In genomic region chr2:165878907-165879361, GRCm38 (mm10) we compare ENCODE assay signal across 7 mouse cellular contexts. TPM values are rescaled to one million over a fixed set of nuclear protein-coding genes. Genes with fewer than 3 reads are reported as not detected.
DNase-seq lines count a peak whose midpoint lies in the region; ATAC-seq lines count a peak whose summit lies in the region.

No protein-coding gene starts in this region.

- H3K9ac ChIP-seq in lung, embryonic 16.5 days (ENCODE audit: low read length) = peak overlapping the region; percentile 66
- peak overlapping the region; percentile 65 for H3K9ac ChIP-seq in forebrain, embryonic 14.5 days (ENCODE audit: low read length)
- 0 out of 2 replicates have a peak overlapping the region, but pooled peaks have one; percentile 31 for H3K9ac ChIP-seq in limb, embryonic 12.5 days (replicated peaks)
- H3K9ac ChIP-seq in stomach, embryonic 16.5 days (ENCODE audit: low read length) = peak overlapping the region; percentile 71

- peak overlapping the region; percentile 100 for H3K27ac ChIP-seq in lung, embryonic 16.5 days (ENCODE audit: low read length)
- peak overlapping the region; percentile 100 for H3K27ac ChIP-seq in forebrain, embryonic 14.5 days (ENCODE audit: low read depth, low read length)
- peak overlapping the region; percentile 100 for H3K27ac ChIP-seq in limb, embryonic 12.5 days
- H3K27ac ChIP-seq in stomach, embryonic 16.5 days (ENCODE audit: low read length) = peak overlapping the region; percentile 100

- H3K4me1 ChIP-seq in lung, embryonic 16.5 days (replicated peaks; ENCODE audit: control insufficient read depth, insufficient read depth, low read length) = peaks cover 94% of the 10 kb centered on the region
- H3K4me1 ChIP-seq in forebrain, embryonic 14.5 days (ENCODE audit: control insufficient read depth, insufficient read depth, low read length) = peaks cover 92% of the 10 kb centered on the region
- peaks cover 100% of the 10 kb centered on the region for H3K4me1 ChIP-seq in limb, embryonic 12.5 days (replicated peaks)
- peaks cover 90% of the 10 kb centered on the region for H3K4me1 ChIP-seq in stomach, embryonic 16.5 days (ENCODE audit: control insufficient read depth, insufficient read depth, low read length)

- no peak for ATAC-seq in lung, embryonic 16.5 days (ENCODE audit: low read depth)
- no peak for ATAC-seq in forebrain, embryonic 14.5 days
- no peak for ATAC-seq in limb, embryonic 12.5 days (ENCODE audit: insufficient number of reproducible peaks, insufficient read depth, low FRiP score, low TSS enrichment, low read depth)
- ATAC-seq in stomach, embryonic 16.5 days (ENCODE audit: insufficient read depth, low FRiP score) = no peak

- DNase-seq in lung, postnatal 25 days (ENCODE audit: low spot score) = no peak
- DNase-seq in forebrain, embryonic 14.5 days (ENCODE audit: low spot score) = no peak
- no peak for DNase-seq in MN1 (ENCODE audit: low spot score)
- DNase-seq in adrenal gland, postnatal 10 days = no peak

- peak overlapping the region; percentile 45 for H3K4me2 ChIP-seq in lung, embryonic 16.5 days (ENCODE audit: low read depth, low read length)
- peak overlapping the region; percentile 64 for H3K4me2 ChIP-seq in forebrain, embryonic 14.5 days (ENCODE audit: low read length)
- peak overlapping the region; percentile 71 for H3K4me2 ChIP-seq in limb, embryonic 12.5 days
- H3K4me2 ChIP-seq in stomach, embryonic 16.5 days (ENCODE audit: low read depth, low read length) = peak overlapping the region; percentile 78

- no peaks in the 10 kb centered on the region for H3K9me3 ChIP-seq in lung, embryonic 16.5 days (ENCODE audit: control insufficient read depth, low read length)
- H3K9me3 ChIP-seq in forebrain, embryonic 14.5 days (replicated peaks; ENCODE audit: control insufficient read depth, low read length) = no peaks in the 10 kb centered on the region
- H3K9me3 ChIP-seq in limb, embryonic 12.5 days = no peaks in the 10 kb centered on the region
- no peaks in the 10 kb centered on the region for H3K9me3 ChIP-seq in stomach, embryonic 16.5 days (replicated peaks; ENCODE audit: control insufficient read depth, low read length)

- no peaks in the 10 kb centered on the region for H3K27me3 ChIP-seq in lung, embryonic 16.5 days (ENCODE audit: control insufficient read depth, insufficient read depth, low read depth, low read length)
- no peaks in the 10 kb centered on the region for H3K27me3 ChIP-seq in forebrain, embryonic 14.5 days (replicated peaks; ENCODE audit: control insufficient read depth, insufficient read depth, low read length)
- H3K27me3 ChIP-seq in limb, embryonic 12.5 days = no peaks in the 10 kb centered on the region
- no peaks in the 10 kb centered on the region for H3K27me3 ChIP-seq in stomach, embryonic 16.5 days (ENCODE audit: control insufficient read depth, insufficient read depth, low read length)

- no peaks in the 10 kb centered on the region for H3K36me3 ChIP-seq in lung, embryonic 16.5 days (ENCODE audit: control insufficient read depth, insufficient read depth, low read length)
- H3K36me3 ChIP-seq in forebrain, embryonic 14.5 days (ENCODE audit: control insufficient read depth, insufficient read depth, low read length) = peaks cover 11% of the 10 kb centered on the region
- H3K36me3 ChIP-seq in limb, embryonic 12.5 days = peaks cover 17% of the 10 kb centered on the region
- no peaks in the 10 kb centered on the region for H3K36me3 ChIP-seq in stomach, embryonic 16.5 days (ENCODE audit: control insufficient read depth, insufficient read depth, low read length)

- WGBS in lung, embryonic 16.5 days = 38% methylated on average over 8 of the region's 8 CpGs
- 22% methylated on average over 8 of the region's 8 CpGs for WGBS in forebrain, embryonic 14.5 days
- WGBS in limb, embryonic 12.5 days = 23% methylated on average over 8 of the region's 8 CpGs
- WGBS in stomach, embryonic 16.5 days = 34% methylated on average over 8 of the region's 8 CpGs

- peak overlapping the region; percentile 4; the same call in 1 of the 2 replicates for H3K4me3 ChIP-seq in lung, embryonic 16.5 days (ENCODE audit: low read length)
- peak overlapping the region; percentile 25 for H3K4me3 ChIP-seq in forebrain, embryonic 14.5 days (ENCODE audit: low read depth, low read length)
- peak overlapping the region; percentile 23 for H3K4me3 ChIP-seq in limb, embryonic 12.5 days (replicated peaks)
- H3K4me3 ChIP-seq in stomach, embryonic 16.5 days (replicated peaks; ENCODE audit: low read length) = peak overlapping the region; percentile 10

RNA-seq across cellular contexts. Expression of gene Zmynd8, which starts 19.9 kb away (rescaled TPM):
- polyA plus RNA-seq in lung, embryonic 16.5 days (2015; fragmentation: Nextera tagmentation; extraction: Ambion mirVana) = 40.6 and 48.7 TPM in 2 replicates
- polyA plus RNA-seq in forebrain, embryonic 14.5 days (2014; fragmentation: Nextera tagmentation; extraction: Ambion mirVana) = 43.3 and 58.0 TPM in 2 replicates
- polyA plus RNA-seq in limb, embryonic 12.5 days (2016; fragmentation: Nextera tagmentation; extraction: Ambion mirVana) = 55.3 and 57.0 TPM in 2 replicates
- 45.1 and 45.3 TPM in 2 replicates for polyA plus RNA-seq in stomach, embryonic 16.5 days (2015; fragmentation: Nextera tagmentation; extraction: Ambion mirVana)
- total RNA-seq in adrenal gland, postnatal 10 days (2021) = 10 to 100 TPM; 39.8 to 57.2 TPM
